Mouse (Mus musculus): Measurements from ENCODE around the gene Pacrg.

Pacrg gene

GRCm38 (mm10) chr17:10550781-10551520 lies 289.2 kb downstream of the Pacrg start:
- no peak for DNase-seq (ENCODE audit: low spot score in 2 of 2)

GRCm38 (mm10) chr17:10549825-10550224 lies 290.3 kb downstream of the Pacrg start:
- no peak for DNase-seq (ENCODE audit: low spot score in 2 of 2)

GRCm38 (mm10) chr17:10548969-10549368 lies 291.1 kb downstream of the Pacrg start:
- no peak for DNase-seq (ENCODE audit: low spot score in 2 of 2)

- no peak for DNase-seq (ENCODE audit: low spot score in 2 of 2)
Observed at GRCm38 (mm10) chr17:10540772-10541171, 299.3 kb downstream of the Pacrg start.

GRCm38 (mm10) chr17:10534206-10534605 lies 305.9 kb downstream of the Pacrg start:
- no peak for DNase-seq (ENCODE audit: low spot score in 2 of 2)

- no peak for DNase-seq (ENCODE audit: low spot score in 2 of 2)
Observed at GRCm38 (mm10) chr17:10533461-10533860, 306.6 kb downstream of the Pacrg start.

GRCm38 (mm10) chr17:10531024-10531423 lies 309.1 kb downstream of the Pacrg start:
- no peak for DNase-seq (ENCODE audit: low spot score in 2 of 2)

GRCm38 (mm10) chr17:10529329-10529955 lies 310.7 kb downstream of the Pacrg start:
- DNase-seq (ENCODE audit: low spot score in 2 of 2), result no peak

GRCm38 (mm10) chr17:10521282-10521681 lies 318.8 kb downstream of the Pacrg start:
- DNase-seq (ENCODE audit: low spot score in 2 of 2), result no peak

GRCm38 (mm10) chr17:10519506-10520155 lies 320.5 kb downstream of the Pacrg start:
- no peak for DNase-seq (ENCODE audit: low spot score in 2 of 2)

GRCm38 (mm10) chr17:10514812-10515211 lies 325.3 kb downstream of the Pacrg start:
- DNase-seq (ENCODE audit: low spot score in 2 of 2), result no peak

GRCm38 (mm10) chr17:10510913-10511759 lies 329.0 kb downstream of the Pacrg start:
- no peak for DNase-seq (ENCODE audit: low spot score in 2 of 2)

GRCm38 (mm10) chr17:10510467-10510866 lies 329.6 kb downstream of the Pacrg start:
- DNase-seq (ENCODE audit: low spot score in 2 of 2), result no peak

- no peak for DNase-seq (ENCODE audit: low spot score in 2 of 2)
Observed at GRCm38 (mm10) chr17:10508088-10508487, 332.0 kb downstream of the Pacrg start.

GRCm38 (mm10) chr17:10507466-10507865 lies 332.6 kb downstream of the Pacrg start:
- DNase-seq (ENCODE audit: low spot score in 2 of 2), result no peak

GRCm38 (mm10) chr17:10506896-10507295 lies 333.2 kb downstream of the Pacrg start:
- no peak for DNase-seq (ENCODE audit: low spot score in 2 of 2)

- DNase-seq (ENCODE audit: low spot score in 2 of 2), result no peak
Observed at GRCm38 (mm10) chr17:10501439-10501838, 338.7 kb downstream of the Pacrg start.

- DNase-seq (ENCODE audit: low spot score in 2 of 2), result peak; percentile 3 to 11
Observed at GRCm38 (mm10) chr17:10500795-10501432, 339.2 kb downstream of the Pacrg start.

GRCm38 (mm10) chr17:10498935-10499655 lies 341.0 kb downstream of the Pacrg start:
- no peak for DNase-seq (ENCODE audit: low spot score in 2 of 2)

GRCm38 (mm10) chr17:10497781-10498420 lies 342.2 kb downstream of the Pacrg start:
- no peak for DNase-seq (ENCODE audit: low spot score in 2 of 2)

Measured in natural killer cell, adult 2 months (primary cell).